Mouse (Mus musculus) limb, embryonic 13.5 days (tissue): ENCODE measurements around the gene Ric3. TPM values are rescaled to one million over a fixed set of nuclear protein-coding genes. Genes with fewer than 3 reads are reported as not detected.

Source experiments
- ATAC-seq: fragments of 200-750 bp; cut with Nextera tagmentation; 2 replicates; pipeline ENCODE4 v1.8.0; 2017; ENCODE audit warnings: low read depth, moderate number of reproducible peaks, moderate TSS enrichment; ENCODE audit not compliant: low FRiP score
- H3K27ac ChIP-seq: fragments of 300-500 bp; sonication (generic); 2 replicates; pipeline ENCODE4 v1.5.1; 2015; ENCODE audit warnings: inconsistent platforms, mild to moderate bottlenecking, moderate library complexity
- H3K27me3 ChIP-seq: fragments of 300-500 bp; sonication (generic); 2 replicates; pipeline ENCODE4 v1.6.1; 2015; ENCODE audit warnings: mild to moderate bottlenecking, inconsistent platforms
- H3K36me3 ChIP-seq: fragments of 300-500 bp; sonication (generic); 2 replicates; pipeline ENCODE4 v1.6.1; 2015; ENCODE audit warnings: inconsistent platforms, mild to moderate bottlenecking, moderate library complexity
- H3K4me1 ChIP-seq: fragments of 300-500 bp; sonication (generic); 2 replicates; pipeline ENCODE4 v1.6.1; 2015; ENCODE audit warnings: inconsistent platforms
- H3K4me2 ChIP-seq: fragments of 300-500 bp; sonication (generic); replicated peaks from 2 replicates; pipeline ENCODE4 v1.6.1; 2015; ENCODE audit warnings: inconsistent platforms, mild to moderate bottlenecking, moderate library complexity
- H3K4me3 ChIP-seq: fragments of 300-500 bp; sonication (generic); 2 replicates; pipeline ENCODE4 v1.5.1; 2015; ENCODE audit warnings: moderate library complexity, mild to moderate bottlenecking, inconsistent platforms
- H3K9ac ChIP-seq: fragments of 300-500 bp; sonication (generic); 2 replicates; pipeline ENCODE4 v1.6.1; 2015; ENCODE audit warnings: mild to moderate bottlenecking, inconsistent platforms
- H3K9me3 ChIP-seq: fragments of 300-500 bp; sonication (generic); 2 replicates; pipeline ENCODE4 v1.6.1; 2016; ENCODE audit warnings: inconsistent platforms
- WGBS: fragments of 180-500 bp; shearing (Covaris S2); methylation state at CpG from one replicate; pipeline ENCODE4 v1.1.7; 2015; 5-methylcytosine and 5-hydroxymethylcytosine counted together
- polyA plus RNA-seq: library from polyadenylated mRNA; unstranded; fragments of >200 nt; fragmentation: Nextera tagmentation; extraction: Ambion mirVana; gene quantifications from 2 replicates; pipeline ENCODE4 v1.2.1, GENCODE M21; 2015

Ric3 gene
- polyA plus RNA-seq, 1 experiment from 2014 or later, result 4.3 TPM

- no peak for ATAC-seq
- 43% methylated on average over 4 of the region's 4 CpGs for WGBS
- no peaks in the 10 kb centered on the region for H3K9me3 ChIP-seq
- no peak overlapping the region for H3K4me2 ChIP-seq
- H3K36me3 ChIP-seq, result no peaks in the 10 kb centered on the region
- H3K4me3 ChIP-seq, result no peak overlapping the region
- peaks cover 47% of the 10 kb centered on the region for H3K27me3 ChIP-seq
- peaks cover 9% of the 10 kb centered on the region; the same call in 1 of the 2 replicates for H3K4me1 ChIP-seq
- H3K9ac ChIP-seq, result no peak overlapping the region
- no peak overlapping the region for H3K27ac ChIP-seq
Measured at GRCm38 (mm10) chr7:109012998-109013625, 70.0 kb downstream of the Ric3 start.

- Histone ChIP-seq H3K36me3 (no peaks in the 10 kb centered on the region), H3K4me3 (no peak overlapping the region), H3K4me1 (peaks cover 9% of the 10 kb centered on the region; the same call in 1 of the 2 replicates), H3K27me3 (peaks cover 48% of the 10 kb centered on the region), H3K9ac (no peak overlapping the region), H3K4me2 (no peak overlapping the region), H3K9me3 (no peaks in the 10 kb centered on the region), H3K27ac (no peak overlapping the region)
- WGBS, result 86% methylated on average over 1 of the region's 1 CpGs
- no peak for ATAC-seq
Measured at GRCm38 (mm10) chr7:109012575-109012974, 70.6 kb downstream of the Ric3 start.

- ATAC-seq, result no peak
- H3K27ac ChIP-seq, result no peak overlapping the region
- peak overlapping the region; percentile 86 for H3K4me2 ChIP-seq
- H3K9me3 ChIP-seq, result no peaks in the 10 kb centered on the region
- H3K36me3 ChIP-seq, result no peaks in the 10 kb centered on the region
- peak overlapping the region; percentile 81 for H3K9ac ChIP-seq
- 49% methylated on average over 8 of the region's 8 CpGs for WGBS
- H3K4me3 ChIP-seq, result peak overlapping the region; percentile 76
- H3K4me1 ChIP-seq, result peaks cover 9% of the 10 kb centered on the region; the same call in 1 of the 2 replicates
- peaks cover 48% of the 10 kb centered on the region for H3K27me3 ChIP-seq
Measured at GRCm38 (mm10) chr7:109011596-109012180, 71.4 kb downstream of the Ric3 start.

GRCm38 (mm10) chr7:109010720-109011595, 72.2 kb downstream of the Ric3 start:
- no peaks in the 10 kb centered on the region for H3K9me3 ChIP-seq
- peaks cover 9% of the 10 kb centered on the region; the same call in 1 of the 2 replicates for H3K4me1 ChIP-seq
- peak overlapping the region; percentile 86 for H3K4me2 ChIP-seq
- peaks cover 48% of the 10 kb centered on the region for H3K27me3 ChIP-seq
- 2% methylated on average over 76 of the region's 82 CpGs for whole genome bisulfite sequencing
- H3K4me3 ChIP-seq, result peak overlapping the region; percentile 76
- peak; percentile 78 for ATAC-seq
- no peaks in the 10 kb centered on the region for H3K36me3 ChIP-seq
- H3K27ac ChIP-seq, result no peak overlapping the region
- peak overlapping the region; percentile 81 for H3K9ac ChIP-seq

- no peak for ATAC-seq
- H3K36me3 ChIP-seq, result no peaks in the 10 kb centered on the region
- 79% methylated on average over 1 of the region's 1 CpGs for WGBS
- H3K27ac ChIP-seq, result no peak overlapping the region
- no peaks in the 10 kb centered on the region for H3K9me3 ChIP-seq
- no peak overlapping the region for H3K4me3 ChIP-seq
- peaks cover 9% of the 10 kb centered on the region; the same call in 1 of the 2 replicates for H3K4me1 ChIP-seq
- H3K4me2 ChIP-seq, result no peak overlapping the region
- peaks cover 48% of the 10 kb centered on the region for H3K27me3 ChIP-seq
- H3K9ac ChIP-seq, result no peak overlapping the region
Measured at GRCm38 (mm10) chr7:109009260-109009659, 73.9 kb downstream of the Ric3 start.

GRCm38 (mm10) chr7:109003653-109004052, 79.5 kb downstream of the Ric3 start:
- H3K9ac ChIP-seq, result no peak overlapping the region
- WGBS, result 42% methylated on average over 3 of the region's 3 CpGs

GRCm38 (mm10) chr7:109001971-109002370, 81.2 kb downstream of the Ric3 start:
- 68% methylated on average over 4 of the region's 4 CpGs for WGBS
- no peak overlapping the region for H3K4me2 ChIP-seq
- H3K36me3 ChIP-seq, result no peaks in the 10 kb centered on the region
- no peak overlapping the region for H3K27ac ChIP-seq
- no peak overlapping the region for H3K9ac ChIP-seq
- no peaks in the 10 kb centered on the region for H3K27me3 ChIP-seq
- H3K4me3 ChIP-seq, result no peak overlapping the region
- no peaks in the 10 kb centered on the region for H3K4me1 ChIP-seq
- ATAC-seq, result no peak
- no peaks in the 10 kb centered on the region for H3K9me3 ChIP-seq

More at GRCm38 (mm10) chr7:109003653-109004052, 79.5 kb downstream of the Ric3 start:
- no peak overlapping the region for H3K27ac ChIP-seq
- H3K4me3 ChIP-seq, result no peak overlapping the region
- no peaks in the 10 kb centered on the region for H3K4me1 ChIP-seq
- H3K36me3 ChIP-seq, result no peaks in the 10 kb centered on the region
- H3K27me3 ChIP-seq, result peaks cover 5% of the 10 kb centered on the region
- no peak for ATAC-seq
- no peaks in the 10 kb centered on the region for H3K9me3 ChIP-seq
- no peak overlapping the region for H3K4me2 ChIP-seq

GRCm38 (mm10) chr7:109000315-109000954, 82.7 kb downstream of the Ric3 start:
- Histone ChIP-seq H3K27me3 (no peaks in the 10 kb centered on the region), H3K4me3 (no peak overlapping the region), H3K4me1 (no peaks in the 10 kb centered on the region), H3K36me3 (no peaks in the 10 kb centered on the region), H3K4me2 (no peak overlapping the region), H3K9me3 (no peaks in the 10 kb centered on the region), H3K9ac (no peak overlapping the region), H3K27ac (no peak overlapping the region)
- 44% methylated on average over 4 of the region's 4 CpGs for WGBS
- ATAC-seq, result no peak

- Histone ChIP-seq H3K4me1 (no peaks in the 10 kb centered on the region), H3K9me3 (no peaks in the 10 kb centered on the region), H3K36me3 (no peaks in the 10 kb centered on the region), H3K4me2 (no peak overlapping the region), H3K27ac (no peak overlapping the region), H3K27me3 (no peaks in the 10 kb centered on the region), H3K9ac (no peak overlapping the region), H3K4me3 (no peak overlapping the region)
- 67% methylated on average over 6 of the region's 6 CpGs for WGBS
- ATAC-seq, result no peak
Measured at GRCm38 (mm10) chr7:108996156-108996555, 87.0 kb downstream of the Ric3 start.

GRCm38 (mm10) chr7:108993881-108994291, 89.2 kb downstream of the Ric3 start:
- H3K27me3 ChIP-seq, result no peaks in the 10 kb centered on the region
- ATAC-seq, result no peak

GRCm38 (mm10) chr7:108993230-108993629, 89.9 kb downstream of the Ric3 start:
- Histone ChIP-seq H3K36me3 (no peaks in the 10 kb centered on the region), H3K9ac (no peak overlapping the region), H3K4me1 (no peaks in the 10 kb centered on the region), H3K4me2 (no peak overlapping the region), H3K9me3 (no peaks in the 10 kb centered on the region), H3K4me3 (no peak overlapping the region), H3K27me3 (no peaks in the 10 kb centered on the region), H3K27ac (no peak overlapping the region)
- WGBS, result 76% methylated on average over 7 of the region's 7 CpGs
- no peak for ATAC-seq

More at GRCm38 (mm10) chr7:108993881-108994291, 89.2 kb downstream of the Ric3 start:
- no peak overlapping the region for H3K4me2 ChIP-seq
- no peak overlapping the region for H3K4me3 ChIP-seq
- H3K9ac ChIP-seq, result no peak overlapping the region
- H3K4me1 ChIP-seq, result no peaks in the 10 kb centered on the region
- no peaks in the 10 kb centered on the region for H3K9me3 ChIP-seq
- no peak overlapping the region for H3K27ac ChIP-seq
- H3K36me3 ChIP-seq, result no peaks in the 10 kb centered on the region
- 79% methylated on average over 3 of the region's 3 CpGs for WGBS

- H3K4me1 ChIP-seq, result no peaks in the 10 kb centered on the region
- no peaks in the 10 kb centered on the region for H3K9me3 ChIP-seq
- no peak overlapping the region for H3K27ac ChIP-seq
- no peaks in the 10 kb centered on the region for H3K36me3 ChIP-seq
- no peak overlapping the region for H3K4me3 ChIP-seq
- H3K9ac ChIP-seq, result no peak overlapping the region
- no peaks in the 10 kb centered on the region for H3K27me3 ChIP-seq
- ATAC-seq, result no peak
- WGBS, result 79% methylated on average over 9 of the region's 9 CpGs
- no peak overlapping the region for H3K4me2 ChIP-seq
Measured at GRCm38 (mm10) chr7:108991207-108991606, 91.9 kb downstream of the Ric3 start.
